Comparison of ENCODE assay signal across 27 mouse cellular contexts in the genomic region with DNA sequence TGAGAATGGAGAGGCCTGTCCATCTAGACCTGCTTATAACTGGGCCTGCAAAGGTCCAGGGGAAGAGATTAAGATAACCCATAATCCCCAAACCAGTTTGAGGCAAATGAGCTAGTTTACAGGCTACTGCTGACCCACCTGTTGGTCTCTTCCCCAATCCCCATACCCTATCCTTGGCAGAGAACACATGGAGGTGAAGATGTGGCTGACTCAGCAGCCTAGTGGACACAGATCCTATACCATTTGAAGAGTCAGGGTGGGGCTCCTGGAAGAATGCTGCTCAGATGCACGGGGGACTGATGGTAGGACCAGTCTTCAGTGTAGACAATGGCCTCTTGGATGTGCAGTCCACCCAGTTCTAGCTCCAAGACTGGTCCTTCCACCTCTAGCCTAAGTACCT. TPM values are rescaled to one million over a fixed set of nuclear protein-coding genes. Genes with fewer than 3 reads are reported as not detected.
A peak's percentile ranks its signal among the peaks of the same experiment; 100 is the strongest.
DNase-seq lines count a peak whose midpoint lies in the region; ATAC-seq and TF ChIP-seq lines count a peak whose summit lies in the region.
"Had no signal": no experiment of that assay in that cellular context is flagged by ENCODE, and none has a peak within 500 bp of the region (broad histone marks: within the 10 kb centered on the region; RNA-seq: fewer than 3 reads in every experiment).

No protein-coding gene starts in this region.

- no peak for TF ChIP-seq CTCF in intestine, postnatal 0 days (IDR thresholded peaks at IDR 0.05; ENCODE audit: low read depth)
- TF ChIP-seq CTCF in liver, postnatal 0 days (IDR thresholded peaks at IDR 0.05; ENCODE audit: low read depth) = no peak
- no peak for TF ChIP-seq CTCF in MEL (IDR thresholded peaks at IDR 0.05 in 2 of 3, conservative IDR thresholded peaks at IDR 0.05 in 1 of 3; ENCODE audit: control insufficient read depth in 1 of 3, insufficient read depth in 1 of 3, low read depth in 2 of 3, low read length in 3 of 3, poor library complexity in 1 of 3, severe bottlenecking in 1 of 3)

- H3K79me2 ChIP-seq in MEL (ENCODE audit: control insufficient read depth, insufficient read depth, low read length, poor library complexity) = peaks cover under 1% of the 10 kb centered on the region; the same call in 1 of the 2 replicates

- no peak overlapping the region for H3K9ac ChIP-seq in heart, embryonic 12.5 days
- no peak overlapping the region for H3K9ac ChIP-seq in intestine, postnatal 0 days (ENCODE audit: low read depth, low read length)
- H3K9ac ChIP-seq in intestine, embryonic 15.5 days = no peak overlapping the region
- H3K9ac ChIP-seq in liver, embryonic 15.5 days = no peak overlapping the region
- no peak overlapping the region for H3K9ac ChIP-seq in liver, postnatal 0 days (replicated peaks)
- H3K9ac ChIP-seq in MEL (ENCODE audit: control insufficient read depth, low read depth, low read length, poor library complexity, severe bottlenecking) = no peak overlapping the region
- H3K9ac ChIP-seq: embryonic facial prominence, embryonic 13.5 days; forebrain, embryonic 12.5 days; forebrain, embryonic 15.5 days; hindbrain, embryonic 12.5 days; hindbrain, embryonic 15.5 days had no signal

- H3K4me3 ChIP-seq in heart, embryonic 12.5 days = no peak overlapping the region
- H3K4me3 ChIP-seq in intestine, postnatal 0 days (ENCODE audit: low read depth, low read length) = no peak overlapping the region
- no peak overlapping the region for H3K4me3 ChIP-seq in intestine, embryonic 15.5 days (replicated peaks)
- no peak overlapping the region for H3K4me3 ChIP-seq in liver, embryonic 15.5 days (replicated peaks)
- no peak overlapping the region for H3K4me3 ChIP-seq in liver, postnatal 0 days (ENCODE audit: low read depth, low read length)
- H3K4me3 ChIP-seq in MEL (ENCODE audit: control insufficient read depth in 1 of 2, insufficient read depth in 1 of 2, low read depth in 2 of 2, low read length in 2 of 2) = no peak overlapping the region
- H3K4me3 ChIP-seq: embryonic facial prominence, embryonic 10.5 days; embryonic facial prominence, embryonic 13.5 days; erythroblast, embryonic 14.5 days; forebrain, embryonic 12.5 days; forebrain, embryonic 15.5 days; heart, adult 2 months; heart, embryonic 10.5 days; hindbrain, embryonic 12.5 days; hindbrain, embryonic 15.5 days had no signal

- peak in 1 of 2 experiments; percentile 66; a peak in 2 of 4 replicates for TF ChIP-seq POLR2A in MEL (IDR thresholded peaks at IDR 0.05; ENCODE audit: control insufficient read depth in 1 of 2, insufficient read depth in 1 of 2, low read depth in 1 of 2, low read length in 2 of 2, poor library complexity in 1 of 2)

- DNase-seq in heart, adult 11 months = no peak
- no peak for DNase-seq in liver, postnatal 0 days
- DNase-seq in MEL (ENCODE audit: low read depth, low spot score) = peak; percentile 60
- DNase-seq in cerebellum, postnatal 25 days = no peak
- DNase-seq: adrenal gland, postnatal 10 days; adrenal gland, postnatal 36 days; B cell, adult 2 months; cerebellum, adult 2 months; cerebellum, adult 9-11 months; cerebellum, postnatal 36 days; embryo, embryonic 11 days; gastrocnemius, postnatal 10 days; heart, adult 2 months; heart, postnatal 14 days; kidney, adult 18-20 months had no signal

- 68% methylated on average over 1 of the region's 1 CpGs for WGBS in heart, embryonic 12.5 days
- WGBS in intestine, postnatal 0 days = 45% methylated on average over 1 of the region's 1 CpGs
- 60% methylated on average over 1 of the region's 1 CpGs for WGBS in intestine, embryonic 15.5 days
- 58% methylated on average over 1 of the region's 1 CpGs for WGBS in liver, embryonic 15.5 days (ENCODE audit: insufficient replicate concordance)
- WGBS in liver, postnatal 0 days (ENCODE audit: insufficient replicate concordance) = 63% methylated on average over 1 of the region's 1 CpGs

- no peak overlapping the region for H3K4me2 ChIP-seq in heart, embryonic 12.5 days
- no peak overlapping the region for H3K4me2 ChIP-seq in intestine, postnatal 0 days (replicated peaks; ENCODE audit: low read depth)
- H3K4me2 ChIP-seq in intestine, embryonic 15.5 days (replicated peaks) = no peak overlapping the region
- H3K4me2 ChIP-seq in liver, embryonic 15.5 days = no peak overlapping the region
- H3K4me2 ChIP-seq in liver, postnatal 0 days (ENCODE audit: low read depth, low read length) = no peak overlapping the region
- H3K4me2 ChIP-seq: embryonic facial prominence, embryonic 13.5 days; forebrain, embryonic 12.5 days; forebrain, embryonic 15.5 days; hindbrain, embryonic 12.5 days; hindbrain, embryonic 15.5 days had no signal

- H3K27ac ChIP-seq in heart, embryonic 12.5 days (ENCODE audit: poor library complexity, severe bottlenecking) = peak overlapping the region; percentile 17
- H3K27ac ChIP-seq in intestine, postnatal 0 days (ENCODE audit: low read depth, low read length) = 0 out of 2 replicates have a peak overlapping the region, but pooled peaks have one; percentile 4
- H3K27ac ChIP-seq in intestine, embryonic 15.5 days = no peak overlapping the region
- peak overlapping the region; percentile 7; the same call in 1 of the 2 replicates for H3K27ac ChIP-seq in liver, embryonic 15.5 days (replicated peaks)
- H3K27ac ChIP-seq in liver, postnatal 0 days (ENCODE audit: low read depth) = no peak overlapping the region
- H3K27ac ChIP-seq in MEL (ENCODE audit: control insufficient read depth, low read depth, low read length) = no peak overlapping the region
- H3K27ac ChIP-seq: embryonic facial prominence, embryonic 10.5 days; embryonic facial prominence, embryonic 13.5 days; forebrain, embryonic 12.5 days; forebrain, embryonic 15.5 days; heart, adult 2 months; hindbrain, embryonic 12.5 days; hindbrain, embryonic 15.5 days had no signal

- no peak for TF ChIP-seq RAD21 in MEL (IDR thresholded peaks at IDR 0.05; ENCODE audit: low read depth, low read length)

- H3K4me1 ChIP-seq in heart, embryonic 12.5 days (replicated peaks) = peaks cover 70% of the 10 kb centered on the region
- no peaks in the 10 kb centered on the region for H3K4me1 ChIP-seq in intestine, postnatal 0 days (replicated peaks; ENCODE audit: control insufficient read depth, insufficient read depth, low read length)
- H3K4me1 ChIP-seq in intestine, embryonic 15.5 days (replicated peaks) = peaks cover 11% of the 10 kb centered on the region; the same call in 1 of the 2 replicates
- H3K4me1 ChIP-seq in liver, embryonic 15.5 days (replicated peaks) = peaks cover 44% of the 10 kb centered on the region
- 0 out of 2 replicates have a peak, but pooled peaks cover 2% of the 10 kb centered on the region for H3K4me1 ChIP-seq in liver, postnatal 0 days (ENCODE audit: insufficient read depth)
- H3K4me1 ChIP-seq in MEL (ENCODE audit: control insufficient read depth in 1 of 2, insufficient read depth in 2 of 2, low read length in 2 of 2) = peaks cover 0 to 10% of the 10 kb centered on the region in 2 experiments; a peak in 1 of 4 replicates
- H3K4me1 ChIP-seq: forebrain, embryonic 15.5 days had no signal

- H3K36me3 ChIP-seq in heart, embryonic 12.5 days = peaks cover 98% of the 10 kb centered on the region
- peaks cover 81% of the 10 kb centered on the region for H3K36me3 ChIP-seq in intestine, postnatal 0 days (ENCODE audit: control insufficient read depth, insufficient read depth)
- peaks cover 58% of the 10 kb centered on the region for H3K36me3 ChIP-seq in intestine, embryonic 15.5 days
- peaks cover 100% of the 10 kb centered on the region for H3K36me3 ChIP-seq in liver, embryonic 15.5 days (replicated peaks)
- H3K36me3 ChIP-seq in liver, postnatal 0 days (replicated peaks; ENCODE audit: insufficient read depth, low read length) = peaks cover 85% of the 10 kb centered on the region
- H3K36me3 ChIP-seq in MEL (ENCODE audit: control insufficient read depth in 1 of 2, insufficient read depth in 2 of 2, low read length in 2 of 2) = peaks cover 11 to 17% of the 10 kb centered on the region in 2 experiments

- TF ChIP-seq EP300 in liver, postnatal 0 days (IDR thresholded peaks at IDR 0.05; ENCODE audit: low read depth) = no peak
- TF ChIP-seq EP300 in MEL (IDR thresholded peaks at IDR 0.05; ENCODE audit: low read depth in 1 of 2, low read length in 2 of 2) = no peak

- no peaks in the 10 kb centered on the region for H3K9me3 ChIP-seq in heart, embryonic 12.5 days (replicated peaks)
- no peaks in the 10 kb centered on the region for H3K9me3 ChIP-seq in intestine, postnatal 0 days (ENCODE audit: control insufficient read depth)
- no peaks in the 10 kb centered on the region for H3K9me3 ChIP-seq in intestine, embryonic 15.5 days
- H3K9me3 ChIP-seq in liver, embryonic 15.5 days (replicated peaks) = no peaks in the 10 kb centered on the region
- H3K9me3 ChIP-seq in liver, postnatal 0 days (ENCODE audit: low read length) = no peaks in the 10 kb centered on the region
- H3K9me3 ChIP-seq in MEL (replicated peaks; ENCODE audit: insufficient read depth, low read length) = no peaks in the 10 kb centered on the region
- H3K9me3 ChIP-seq: embryonic facial prominence, embryonic 10.5 days; embryonic facial prominence, embryonic 13.5 days; forebrain, embryonic 12.5 days; forebrain, embryonic 15.5 days; heart, embryonic 10.5 days; hindbrain, embryonic 12.5 days; hindbrain, embryonic 15.5 days had no signal

- no peaks in the 10 kb centered on the region for H3K27me3 ChIP-seq in heart, embryonic 12.5 days (replicated peaks)
- no peaks in the 10 kb centered on the region for H3K27me3 ChIP-seq in intestine, postnatal 0 days (replicated peaks; ENCODE audit: control insufficient read depth, insufficient read depth, low read length)
- no peaks in the 10 kb centered on the region for H3K27me3 ChIP-seq in intestine, embryonic 15.5 days (replicated peaks)
- H3K27me3 ChIP-seq in liver, embryonic 15.5 days = no peaks in the 10 kb centered on the region
- no peaks in the 10 kb centered on the region for H3K27me3 ChIP-seq in liver, postnatal 0 days (ENCODE audit: insufficient read depth, low read length)
- H3K27me3 ChIP-seq in MEL (ENCODE audit: control insufficient read depth in 1 of 2, insufficient read depth in 2 of 2, low read length in 2 of 2) = no peaks in the 10 kb centered on the region
- H3K27me3 ChIP-seq: embryonic facial prominence, embryonic 13.5 days; forebrain, embryonic 12.5 days; forebrain, embryonic 15.5 days; hindbrain, embryonic 12.5 days; hindbrain, embryonic 15.5 days had no signal

- no peak for ATAC-seq in heart, embryonic 12.5 days (ENCODE audit: insufficient number of reproducible peaks, low FRiP score)
- no peak for ATAC-seq in intestine, postnatal 0 days
- no peak for ATAC-seq in intestine, embryonic 15.5 days
- no peak for ATAC-seq in liver, embryonic 15.5 days (ENCODE audit: insufficient read depth)
- ATAC-seq in liver, postnatal 0 days = no peak
- ATAC-seq: forebrain, embryonic 15.5 days had no signal

RNA-seq across cellular contexts. Expression of a gene that starts 12.0 kb away (rescaled TPM):
- 289 and 290 TPM in 2 replicates for polyA plus RNA-seq in heart, embryonic 12.5 days (2016; fragmentation: Nextera tagmentation; extraction: Ambion mirVana)
- polyA plus RNA-seq in intestine, postnatal 0 days (2015; fragmentation: Nextera tagmentation; extraction: Ambion mirVana) = 7.2 and 8.0 TPM in 2 replicates
- 84.8 and 96.2 TPM in 2 replicates for polyA plus RNA-seq in intestine, embryonic 15.5 days (2015; fragmentation: Nextera tagmentation; extraction: Ambion mirVana)
- polyA plus RNA-seq in liver, embryonic 15.5 days (2015; fragmentation: Nextera tagmentation; extraction: Ambion mirVana) = 73.5 and 82.2 TPM in 2 replicates
- 9.9 and 13.9 TPM in 2 replicates for polyA plus RNA-seq in liver, postnatal 0 days (2015; fragmentation: Nextera tagmentation; extraction: Ambion mirVana)
- total RNA-seq in MEL (2012; rRNA removed) = 570 and 748 TPM in 2 replicates
- 100 to 1,000 TPM in 1 of 2 experiments, 10 to 100 TPM in 1; 85.7 to 610 TPM for polyA plus RNA-seq in MEL (2012; ENCODE audit: insufficient read depth in 1 of 2, insufficient read length in 2 of 2, low read depth in 1 of 2, low replicate concordance in 2 of 2, missing spikeins in 1 of 2)

RNA-seq across cellular contexts. Expression of a gene that starts 27.6 kb away (rescaled TPM):
- polyA plus RNA-seq in heart, embryonic 12.5 days (2016; fragmentation: Nextera tagmentation; extraction: Ambion mirVana) = 4.7 and 4.9 TPM in 2 replicates
- polyA plus RNA-seq in intestine, postnatal 0 days (2015; fragmentation: Nextera tagmentation; extraction: Ambion mirVana) = 1.1 and 1.3 TPM in 2 replicates
- 4.2 and 5.1 TPM in 2 replicates for polyA plus RNA-seq in intestine, embryonic 15.5 days (2015; fragmentation: Nextera tagmentation; extraction: Ambion mirVana)
- 1.8 TPM in 2 replicates for polyA plus RNA-seq in liver, embryonic 15.5 days (2015; fragmentation: Nextera tagmentation; extraction: Ambion mirVana)
- polyA plus RNA-seq in liver, postnatal 0 days (2015; fragmentation: Nextera tagmentation; extraction: Ambion mirVana) = 1.2 and 1.4 TPM in 2 replicates
- total RNA-seq in MEL (2012; rRNA removed) = 4.4 and 5.3 TPM in 2 replicates
- 1 to 10 TPM in 1 of 2 experiments, not detected in 1; 7.4 TPM for polyA plus RNA-seq in MEL (2012; ENCODE audit: insufficient read depth in 1 of 2, insufficient read length in 2 of 2, low read depth in 1 of 2, low replicate concordance in 2 of 2, missing spikeins in 1 of 2)

RNA-seq across cellular contexts. Expression of a gene that starts 30.9 kb away (rescaled TPM):
- polyA plus RNA-seq in heart, embryonic 12.5 days (2016; fragmentation: Nextera tagmentation; extraction: Ambion mirVana) = 94.7 and 95.4 TPM in 2 replicates
- 62.0 and 65.6 TPM in 2 replicates for polyA plus RNA-seq in intestine, postnatal 0 days (2015; fragmentation: Nextera tagmentation; extraction: Ambion mirVana)
- 106 TPM in 2 replicates for polyA plus RNA-seq in intestine, embryonic 15.5 days (2015; fragmentation: Nextera tagmentation; extraction: Ambion mirVana)
- polyA plus RNA-seq in liver, embryonic 15.5 days (2015; fragmentation: Nextera tagmentation; extraction: Ambion mirVana) = 36.1 and 38.5 TPM in 2 replicates
- polyA plus RNA-seq in liver, postnatal 0 days (2015; fragmentation: Nextera tagmentation; extraction: Ambion mirVana) = 29.9 and 30.0 TPM in 2 replicates
- total RNA-seq in MEL (2012; rRNA removed) = 81.3 and 83.2 TPM in 2 replicates
- 100 to 1,000 TPM; 121 to 329 TPM for polyA plus RNA-seq in MEL (2012; ENCODE audit: insufficient read depth in 1 of 2, insufficient read length in 2 of 2, low read depth in 1 of 2, low replicate concordance in 2 of 2, missing spikeins in 1 of 2)

Comparison
In these comparisons a context has a peak if more than half of its experiments do, and no peak if none do; other contexts are left out.
1. H3K27ac ChIP-seq: peak in heart, embryonic 12.5 days (single experiment), intestine, postnatal 0 days (single experiment) and liver, embryonic 15.5 days (single experiment); none in intestine, embryonic 15.5 days (single experiment), liver, postnatal 0 days (single experiment) and MEL (single experiment).